ENCODE assay signal across 8 mouse cellular contexts in the genomic region with DNA sequence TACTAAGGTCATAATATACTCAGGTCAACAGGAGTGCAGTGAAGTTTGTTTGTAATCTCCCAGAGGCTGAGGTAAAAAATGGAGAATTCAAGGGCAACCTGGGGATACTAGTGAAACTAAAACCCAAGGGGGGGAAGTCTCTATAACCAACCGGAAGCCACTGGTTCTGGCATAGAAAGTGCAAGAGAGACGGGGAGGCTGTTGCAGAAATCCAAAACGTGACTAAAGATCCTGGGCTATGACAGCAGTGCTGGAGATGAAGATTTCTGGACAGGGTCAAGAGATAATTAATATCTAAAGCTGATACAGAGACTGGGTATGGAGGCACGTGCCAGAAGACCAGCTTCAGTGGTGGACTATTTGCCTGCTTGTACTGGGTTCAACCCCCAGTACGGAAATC. TPM values are rescaled to one million over a fixed set of nuclear protein-coding genes. Genes with fewer than 3 reads are reported as not detected.
A peak's percentile ranks its signal among the peaks of the same experiment; 100 is the strongest.
DNase-seq lines count a peak whose midpoint lies in the region; ATAC-seq lines count a peak whose summit lies in the region.

No protein-coding gene starts in this region.

- no peak for DNase-seq in lung, postnatal 4 days
- no peak for DNase-seq in urinary bladder, postnatal 14 days (ENCODE audit: low spot score)
- DNase-seq in left cerebral cortex, adult 8-10 months (ENCODE audit: low spot score in 2 of 2), result no peak
- DNase-seq in cerebellum, adult 8-10 months, result no peak

- ATAC-seq in lung, embryonic 16.5 days (ENCODE audit: low read depth), result no peak
- no peak for ATAC-seq in embryonic facial prominence, embryonic 15.5 days (ENCODE audit: insufficient number of reproducible peaks, low FRiP score, low TSS enrichment, low read depth)
- ATAC-seq in limb, embryonic 13.5 days (ENCODE audit: low FRiP score, low read depth), result no peak
- ATAC-seq in neutrophil, adult 5-6 weeks (ENCODE audit: extremely low read depth, insufficient number of reproducible peaks, low FRiP score, poor library complexity, severe bottlenecking), result 0 out of 2 replicates have a peak, but pooled peaks have one; percentile 15

- H3K27me3 ChIP-seq in lung, embryonic 16.5 days (ENCODE audit: control insufficient read depth, insufficient read depth, low read depth, low read length), result no peaks in the 10 kb centered on the region; the same call in 1 of the 2 replicates
- 0 out of 2 replicates have a peak, but pooled peaks cover 5% of the 10 kb centered on the region for H3K27me3 ChIP-seq in embryonic facial prominence, embryonic 15.5 days
- 0 out of 2 replicates have a peak, but pooled peaks cover 5% of the 10 kb centered on the region for H3K27me3 ChIP-seq in limb, embryonic 13.5 days

- H3K9me3 ChIP-seq in lung, embryonic 16.5 days (ENCODE audit: control insufficient read depth, low read length), result no peaks in the 10 kb centered on the region
- H3K9me3 ChIP-seq in embryonic facial prominence, embryonic 15.5 days (replicated peaks), result no peaks in the 10 kb centered on the region
- no peaks in the 10 kb centered on the region for H3K9me3 ChIP-seq in limb, embryonic 13.5 days

- WGBS in lung, embryonic 16.5 days, result 52% methylated on average over 5 of the region's 5 CpGs
- 64% methylated on average over 5 of the region's 5 CpGs for WGBS in embryonic facial prominence, embryonic 15.5 days
- WGBS in limb, embryonic 13.5 days, result 77% methylated on average over 5 of the region's 5 CpGs

- peak overlapping the region; percentile 82 for H3K4me3 ChIP-seq in lung, embryonic 16.5 days (ENCODE audit: low read length)
- H3K4me3 ChIP-seq in embryonic facial prominence, embryonic 15.5 days (replicated peaks), result peak overlapping the region; percentile 99
- H3K4me3 ChIP-seq in limb, embryonic 13.5 days, result peak overlapping the region; percentile 99

- no peak overlapping the region for H3K9ac ChIP-seq in lung, embryonic 16.5 days (ENCODE audit: low read length)
- no peak overlapping the region for H3K9ac ChIP-seq in embryonic facial prominence, embryonic 15.5 days
- 0 out of 2 replicates have a peak overlapping the region, but pooled peaks have one; percentile 36 for H3K9ac ChIP-seq in limb, embryonic 13.5 days

- peaks cover 7% of the 10 kb centered on the region; the same call in 1 of the 2 replicates for H3K36me3 ChIP-seq in lung, embryonic 16.5 days (ENCODE audit: control insufficient read depth, insufficient read depth, low read length)
- H3K36me3 ChIP-seq in embryonic facial prominence, embryonic 15.5 days, result peaks cover 3% of the 10 kb centered on the region; the same call in 1 of the 2 replicates
- H3K36me3 ChIP-seq in limb, embryonic 13.5 days, result peaks cover 4% of the 10 kb centered on the region; the same call in 1 of the 2 replicates

- H3K4me1 ChIP-seq in lung, embryonic 16.5 days (replicated peaks; ENCODE audit: control insufficient read depth, insufficient read depth, low read length), result peaks cover 15% of the 10 kb centered on the region
- peaks cover 31% of the 10 kb centered on the region for H3K4me1 ChIP-seq in embryonic facial prominence, embryonic 15.5 days
- peaks cover 15% of the 10 kb centered on the region for H3K4me1 ChIP-seq in limb, embryonic 13.5 days

- no peak overlapping the region for H3K27ac ChIP-seq in lung, embryonic 16.5 days (ENCODE audit: low read length)
- no peak overlapping the region for H3K27ac ChIP-seq in embryonic facial prominence, embryonic 15.5 days (replicated peaks)
- H3K27ac ChIP-seq in limb, embryonic 13.5 days, result no peak overlapping the region

- H3K4me2 ChIP-seq in lung, embryonic 16.5 days (ENCODE audit: low read depth, low read length), result peak overlapping the region; percentile 88
- H3K4me2 ChIP-seq in embryonic facial prominence, embryonic 15.5 days (replicated peaks), result peak overlapping the region; percentile 66
- peak overlapping the region; percentile 88 for H3K4me2 ChIP-seq in limb, embryonic 13.5 days (replicated peaks)

RNA-seq across cellular contexts. Expression of gene Mcmbp, which starts 2.3 kb away (rescaled TPM):
- 58.7 and 62.4 TPM in 2 replicates for polyA plus RNA-seq in lung, embryonic 16.5 days (2015; fragmentation: Nextera tagmentation; extraction: Ambion mirVana)
- 53.8 and 54.5 TPM in 2 replicates for polyA plus RNA-seq in embryonic facial prominence, embryonic 15.5 days (2015; fragmentation: Nextera tagmentation; extraction: Ambion mirVana)
- polyA plus RNA-seq in limb, embryonic 13.5 days (2015; fragmentation: Nextera tagmentation; extraction: Ambion mirVana), result 67.4 and 69.4 TPM in 2 replicates
- total RNA-seq in neutrophil, adult 5-6 weeks (2017), result 53.0 and 71.0 TPM in 2 replicates
- 10 to 100 TPM; 24.4 to 26.8 (median 25.6) TPM for total RNA-seq in left cerebral cortex, adult 8-10 months (2022)

RNA-seq across cellular contexts. Expression of gene Sec23ip, which starts 6.7 kb away (rescaled TPM):
- 35.6 and 41.0 TPM in 2 replicates for polyA plus RNA-seq in lung, embryonic 16.5 days (2015; fragmentation: Nextera tagmentation; extraction: Ambion mirVana)
- 35.3 and 38.2 TPM in 2 replicates for polyA plus RNA-seq in embryonic facial prominence, embryonic 15.5 days (2015; fragmentation: Nextera tagmentation; extraction: Ambion mirVana)
- 40.4 and 42.2 TPM in 2 replicates for polyA plus RNA-seq in limb, embryonic 13.5 days (2015; fragmentation: Nextera tagmentation; extraction: Ambion mirVana)
- total RNA-seq in neutrophil, adult 5-6 weeks (2017), result 36.5 and 36.6 TPM in 2 replicates
- total RNA-seq in left cerebral cortex, adult 8-10 months (2022), result 10 to 100 TPM; 34.3 to 41.5 (median 34.8) TPM
